Mouse (Mus musculus): ENCODE measurements at regions not wholly inside any gene's neighbourhood (a gene's known extent, or its start where the extent isn't known, plus 50 kb on each side); places are given as distances from the start of the nearest gene placed in this dataset.

DNA sequence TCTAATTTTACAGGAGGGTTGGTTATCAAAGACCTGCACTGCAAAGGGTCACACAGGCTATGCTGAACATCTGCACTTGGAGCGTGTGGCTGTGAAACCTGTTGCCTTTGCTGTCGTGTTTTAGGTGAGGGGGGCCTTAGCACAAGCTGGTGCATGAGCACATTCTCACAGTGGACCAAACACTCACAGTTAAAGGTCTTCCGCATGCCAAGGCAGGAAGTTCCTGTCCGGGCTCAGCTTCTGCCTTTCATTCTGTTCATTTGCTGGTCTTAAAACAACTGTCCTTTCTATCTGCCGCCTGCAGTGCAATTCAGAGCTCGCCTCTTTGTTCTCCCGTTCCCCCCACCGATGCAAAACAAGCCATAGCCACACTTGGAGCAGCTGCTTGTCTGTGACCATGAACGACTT lies 402.8 kb downstream of the Efnb2 start:
- TF ChIP-seq POLR2AphosphoS5 (IDR thresholded peaks at IDR 0.05; ENCODE audit: insufficient replicate concordance, low read depth, low read length) (no peak), CTCF (IDR thresholded peaks at IDR 0.05; ENCODE audit: low read depth, low read length) (no peak), GATA1 (IDR thresholded peaks at IDR 0.05; ENCODE audit: borderline replicate concordance, low read length) (no peak), TAL1 (conservative IDR thresholded peaks at IDR 0.05; ENCODE audit: low read depth, low read length) (no peak)

Data from G1E (cell line).